Mouse (Mus musculus) frontal cortex, adult 2 months (tissue): Measurements from ENCODE around the gene Usp47. TPM values are rescaled to one million over a fixed set of nuclear protein-coding genes. Genes with fewer than 3 reads are reported as not detected.

Source experiments
- DNase-seq, 2 experiments: peaks; one replicate each; pipeline ENCODE4 v3.0.0; 2022; ENCODE audit warnings: low spot score in 1 of 2; ENCODE audit errors: extremely low spot score in 1 of 2
- polyA plus RNA-seq: library from polyadenylated mRNA; depleted of rRNA; stranded (reverse); fragments of >200 nt; gene quantifications from 2 replicates; pipeline ENCODE4 v1.2.3, GENCODE M21; 2012; rRNA removed

Usp47 gene
- 36.1 and 40.0 TPM in 2 replicates for polyA plus RNA-seq

DNA sequence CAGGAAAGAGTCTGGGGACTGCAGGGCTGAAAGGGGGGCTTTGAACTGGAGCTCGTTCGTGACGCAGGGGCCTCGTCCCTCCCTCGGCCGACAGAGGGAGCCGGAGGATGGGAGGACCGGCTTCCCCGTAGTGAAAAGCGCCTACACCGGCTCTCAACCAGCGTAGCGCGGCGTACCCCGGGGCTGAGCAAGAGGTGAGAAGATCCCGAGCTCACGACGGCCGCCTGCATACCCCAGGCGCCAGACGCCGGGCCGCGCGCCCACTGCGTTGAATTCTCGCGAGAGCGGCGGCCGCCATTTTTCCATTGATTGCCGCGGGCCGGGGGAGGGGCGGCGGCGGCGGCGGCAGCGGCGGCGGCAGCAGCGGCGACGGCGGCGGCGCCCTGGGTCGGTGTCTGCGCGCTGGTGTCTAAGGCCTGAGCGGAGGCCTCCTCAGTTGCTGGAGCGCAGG, at the start of gene Usp47:
Gene Usp47, plus strand, starts transcription at position 355 of the 451 bp plus-strand sequence.
- peak; percentile 72 to 84 for DNase-seq

DNA sequence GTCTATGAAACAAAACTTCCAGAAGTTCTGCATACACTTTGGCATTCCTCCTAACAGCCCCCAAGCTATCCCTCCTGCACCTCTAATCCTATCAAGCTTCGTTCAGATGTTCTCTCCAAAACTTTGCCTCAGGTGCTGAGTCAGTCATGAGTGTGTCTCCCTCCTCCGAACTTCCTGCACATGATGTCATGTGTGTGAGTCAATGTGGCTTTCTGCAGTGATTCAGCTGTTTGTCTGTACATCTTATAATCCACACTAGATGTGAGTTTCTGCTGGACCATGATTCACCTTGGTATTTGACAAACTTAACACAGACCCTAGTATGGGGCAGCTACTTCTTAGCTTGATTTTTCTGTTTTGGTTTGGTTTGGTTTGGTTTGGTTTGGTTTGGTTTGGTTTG, 46.9 kb upstream of the Usp47 start:
- DNase-seq: no peak

- no peak for DNase-seq
These were observed 45.4 kb upstream of the Usp47 start for GRCm38 (mm10) chr7:111977871-111978270.

DNA sequence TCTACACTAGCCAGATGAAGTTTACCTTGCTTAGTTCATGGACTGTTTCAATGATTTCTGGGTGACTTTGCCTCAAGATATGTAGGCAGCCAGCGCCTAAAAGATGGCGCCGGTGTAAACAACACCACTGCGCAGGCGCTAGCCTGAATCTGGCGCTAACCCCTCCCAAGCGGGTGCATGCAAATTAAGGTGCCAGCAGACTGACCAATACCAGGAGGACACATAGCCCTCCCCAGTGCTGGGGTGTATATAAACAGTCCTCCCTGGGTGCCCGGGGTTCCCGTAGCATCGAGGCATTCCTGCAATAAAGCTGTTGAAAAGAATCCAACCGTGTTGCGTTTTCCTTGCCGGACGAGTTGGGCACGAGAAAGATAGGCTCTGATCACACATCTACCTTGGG, 41.0 kb upstream of the Usp47 start:
- no peak for DNase-seq

- DNase-seq: no peak
These were observed 38.8 kb upstream of the Usp47 start for GRCm38 (mm10) chr7:111984530-111984929.

- DNase-seq: no peak
These were observed 38.0 kb upstream of the Usp47 start for GRCm38 (mm10) chr7:111985266-111985665.

DNA sequence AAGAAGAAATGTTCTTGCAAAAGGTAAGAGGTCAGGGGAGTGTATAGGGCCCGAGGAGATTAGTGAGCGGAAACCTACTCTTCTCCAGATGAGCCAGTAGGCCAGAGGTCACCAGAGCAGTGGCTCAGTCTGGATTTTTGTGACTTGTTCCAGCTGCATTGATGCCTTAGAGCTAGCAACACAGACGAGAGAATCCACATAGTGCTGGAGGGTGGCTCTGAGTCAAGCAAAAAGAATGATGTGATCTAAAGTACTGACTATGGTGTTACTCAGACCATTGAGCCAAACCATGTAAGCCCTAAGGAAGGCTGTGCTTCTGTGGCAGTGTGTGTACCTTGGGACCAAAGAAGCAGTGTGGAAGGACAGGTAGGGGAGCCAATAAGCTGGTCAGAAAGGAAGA, 36.4 kb upstream of the Usp47 start:
- DNase-seq: no peak

GRCm38 (mm10) chr7:111997441-111997840, 25.9 kb upstream of the Usp47 start:
- no peak for DNase-seq

DNA sequence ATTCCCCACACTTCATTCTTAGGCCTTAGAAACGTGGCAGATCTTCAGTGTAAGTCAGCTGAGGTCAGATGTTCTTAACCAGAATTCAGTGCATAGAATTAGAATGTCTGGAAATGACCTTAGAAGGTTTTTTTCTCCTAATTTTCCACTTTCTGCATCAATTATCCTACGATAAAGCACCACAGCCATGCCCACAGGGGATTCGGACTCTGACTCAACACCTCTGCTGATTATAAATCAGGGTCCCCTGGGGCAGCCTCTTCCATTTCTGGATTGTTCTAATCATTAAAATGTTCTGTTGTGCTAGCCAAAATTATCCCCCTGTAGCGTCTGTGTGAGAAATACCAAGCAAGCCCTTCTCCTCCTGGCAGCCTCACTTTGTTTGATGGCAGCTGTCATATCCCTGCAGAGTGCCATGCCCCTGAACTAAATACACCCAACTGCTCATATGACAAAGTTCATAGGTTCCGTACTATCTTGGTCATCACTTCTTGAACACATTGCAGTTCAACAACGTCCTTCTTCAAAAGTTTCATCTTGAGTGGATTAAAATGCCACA, 24.8 kb upstream of the Usp47 start:
- DNase-seq: no peak

DNA sequence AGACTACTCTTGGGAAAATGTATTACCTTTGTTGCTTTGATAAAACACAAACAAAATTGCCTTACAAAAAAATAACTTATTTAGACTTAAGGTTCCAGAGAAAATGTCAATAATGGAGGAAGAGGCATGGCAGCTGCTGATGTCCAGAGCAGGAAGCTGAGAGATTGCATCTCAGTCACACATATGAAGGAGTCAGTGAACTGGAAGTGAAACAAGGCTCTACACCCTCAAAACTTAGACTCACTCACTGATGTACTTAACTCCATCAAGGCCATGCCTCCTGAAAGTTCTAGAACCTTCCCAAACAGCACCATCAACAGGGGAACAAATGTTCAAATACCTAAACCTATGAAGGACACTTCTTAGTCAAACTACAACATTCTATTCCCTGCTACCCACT, 23.9 kb upstream of the Usp47 start:
- DNase-seq: no peak

DNA sequence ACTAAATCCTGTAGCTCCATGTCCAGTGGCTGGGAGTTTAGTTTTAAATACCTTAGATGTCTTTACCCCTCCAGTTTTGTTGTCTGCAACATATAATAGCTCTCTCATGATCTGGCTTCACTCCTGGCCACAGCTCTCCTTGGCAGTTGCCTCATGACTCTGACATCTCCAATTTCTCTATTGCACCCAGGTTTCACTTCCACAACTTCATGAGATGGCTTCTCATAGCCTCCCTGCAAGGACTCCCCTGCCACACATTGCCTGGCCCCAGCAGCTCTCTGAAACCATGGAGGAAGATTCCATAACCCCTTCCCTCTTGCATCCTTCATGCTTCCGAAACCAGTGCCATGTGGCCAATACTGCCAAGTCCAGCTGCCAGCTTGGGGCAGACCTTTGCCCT, 23.1 kb upstream of the Usp47 start:
- DNase-seq: no peak

- no peak for DNase-seq
These were observed 12.8 kb upstream of the Usp47 start for GRCm38 (mm10) chr7:112010511-112010910.

GRCm38 (mm10) chr7:112010976-112011375, 12.3 kb upstream of the Usp47 start:
- no peak for DNase-seq

- peak in 1 of 2 experiments; percentile 23 for DNase-seq
These were observed 11.2 kb upstream of the Usp47 start for GRCm38 (mm10) chr7:112012102-112012501.

DNA sequence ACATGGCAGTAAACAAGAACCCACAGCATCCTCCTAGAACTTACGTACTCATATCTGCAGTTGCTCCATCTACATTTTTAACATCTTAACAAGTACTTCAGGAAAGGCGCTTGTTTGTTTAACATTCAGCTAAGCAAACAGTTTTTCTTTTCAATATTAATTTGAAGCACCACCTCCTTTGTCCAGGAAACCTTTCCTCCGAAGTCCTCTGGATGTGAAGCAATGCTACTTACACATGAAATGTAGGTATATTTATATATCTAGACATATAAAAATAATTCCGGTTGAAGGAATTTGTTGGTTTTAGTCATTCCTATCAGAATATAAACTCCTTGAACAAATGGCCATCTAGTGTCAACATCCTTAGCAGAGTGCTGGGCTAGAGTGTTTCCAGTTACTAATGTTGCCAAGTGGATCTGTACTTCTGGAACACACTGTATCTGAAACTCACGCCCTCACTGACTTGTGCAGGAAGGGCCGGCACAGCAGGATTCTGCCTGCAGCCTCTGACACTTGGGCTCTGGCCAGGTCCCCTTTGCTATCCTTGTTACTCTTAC, 10.6 kb upstream of the Usp47 start:
- DNase-seq: no peak

GRCm38 (mm10) chr7:112014148-112014547, 9.2 kb upstream of the Usp47 start:
- DNase-seq: no peak

DNA sequence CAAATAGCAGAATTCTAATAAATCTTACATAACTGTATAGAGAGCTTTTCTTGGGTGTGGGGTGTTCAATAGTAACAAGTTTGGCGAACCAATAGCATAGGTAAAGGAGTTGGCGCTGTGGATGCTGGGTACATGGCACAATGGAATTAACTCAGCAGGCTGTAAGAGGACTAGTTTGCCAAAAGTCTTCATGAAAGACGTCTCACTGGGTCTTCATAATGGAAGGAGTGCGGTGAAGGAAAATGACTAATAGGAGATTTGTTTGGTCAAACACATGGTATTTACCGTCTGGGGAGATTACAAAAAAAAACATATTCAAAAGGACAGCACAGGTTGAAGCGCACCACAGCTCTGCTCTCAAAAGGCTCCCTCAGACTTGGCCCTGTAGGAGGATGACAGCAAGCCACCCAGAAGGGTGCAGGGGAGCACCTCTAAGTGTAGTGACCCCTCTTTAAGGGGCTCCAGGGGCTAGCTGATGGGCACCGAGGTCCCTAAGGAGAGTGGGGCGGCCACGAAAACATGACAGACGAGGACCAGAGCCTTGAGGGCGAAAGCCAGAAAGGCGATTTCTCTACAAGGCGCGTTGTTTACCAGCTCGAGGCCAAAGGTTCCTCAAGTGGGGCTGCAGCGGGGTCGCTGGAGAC, 676 bp upstream of the Usp47 start:
- peak; percentile 9 to 20 for DNase-seq

DNA sequence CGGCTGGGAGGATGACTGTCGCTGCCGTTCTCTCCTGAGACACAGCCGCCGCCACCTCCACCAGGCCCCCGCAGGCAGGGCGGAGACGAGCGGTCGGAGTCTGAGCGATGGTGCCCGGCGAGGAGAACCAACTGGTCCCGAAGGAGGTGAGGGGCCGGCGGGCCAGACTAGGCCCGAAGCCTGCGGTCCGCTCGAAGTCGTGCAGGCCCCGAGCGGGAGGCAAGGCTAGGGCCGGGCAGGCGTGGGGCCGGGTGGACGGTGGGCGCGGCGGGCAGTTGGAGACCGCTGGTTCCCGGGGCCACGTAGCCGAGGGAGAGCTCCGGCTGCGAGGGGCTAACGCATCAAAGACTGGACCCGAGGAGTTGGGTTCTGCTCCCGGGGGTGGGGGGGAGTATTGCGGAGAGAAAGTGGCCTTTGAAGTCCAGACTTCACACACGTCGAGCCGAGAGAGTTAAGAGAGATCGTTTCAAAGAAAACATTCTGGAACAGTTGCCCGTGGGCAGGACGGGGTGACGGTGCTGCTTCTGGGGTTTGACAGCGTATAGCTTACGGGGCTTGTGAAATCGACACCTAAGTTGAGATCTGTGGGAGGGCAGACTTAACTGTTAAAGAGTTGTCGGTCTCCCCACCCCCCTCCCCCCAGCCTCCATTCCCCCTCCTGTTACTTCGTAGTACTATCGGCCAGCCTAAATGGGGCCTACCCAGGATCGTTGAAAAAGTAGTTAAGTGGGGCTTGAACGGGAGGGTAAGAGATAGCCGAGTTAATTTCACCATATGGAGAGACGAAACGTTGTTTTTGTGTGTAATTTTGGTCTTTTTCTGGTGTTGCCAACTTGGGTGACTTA, 519 bp downstream of the Usp47 start:
- DNase-seq: peak in 1 of 2 experiments; percentile 38

DNA sequence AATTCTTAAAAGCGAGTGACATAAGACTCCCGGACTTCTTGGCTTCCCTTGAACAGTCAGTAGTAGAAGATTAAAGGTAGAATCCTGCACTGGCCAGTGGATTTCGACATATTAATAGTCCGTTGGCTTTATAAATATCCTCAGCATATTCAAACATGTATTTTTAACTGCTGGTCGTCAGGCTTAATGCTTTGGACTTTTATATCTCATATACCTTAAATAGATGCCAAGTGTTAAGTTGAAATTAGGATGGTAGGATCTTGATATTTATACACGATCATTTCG, 1.1 kb downstream of the Usp47 start:
- DNase-seq: no peak

DNA sequence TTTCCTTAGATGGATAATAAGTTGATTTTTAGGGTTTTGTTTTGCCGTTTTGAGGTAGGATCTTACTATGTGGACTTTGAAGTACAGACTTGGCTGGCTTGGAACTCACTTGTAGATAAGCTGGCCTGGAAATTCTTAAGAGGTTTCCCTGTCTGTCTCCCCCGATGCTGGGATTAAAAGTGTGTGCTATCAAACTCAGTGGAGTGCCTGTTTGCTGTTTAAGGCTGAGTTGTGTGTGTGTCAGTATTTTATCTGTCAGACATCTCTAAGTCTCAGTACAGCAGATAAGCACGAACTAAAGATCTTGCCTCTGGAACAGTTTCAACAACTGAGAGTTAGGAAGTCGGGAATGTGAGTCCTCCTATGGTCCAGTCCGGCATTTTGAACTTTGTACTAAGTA, 1.6 kb downstream of the Usp47 start:
- no peak for DNase-seq

DNA sequence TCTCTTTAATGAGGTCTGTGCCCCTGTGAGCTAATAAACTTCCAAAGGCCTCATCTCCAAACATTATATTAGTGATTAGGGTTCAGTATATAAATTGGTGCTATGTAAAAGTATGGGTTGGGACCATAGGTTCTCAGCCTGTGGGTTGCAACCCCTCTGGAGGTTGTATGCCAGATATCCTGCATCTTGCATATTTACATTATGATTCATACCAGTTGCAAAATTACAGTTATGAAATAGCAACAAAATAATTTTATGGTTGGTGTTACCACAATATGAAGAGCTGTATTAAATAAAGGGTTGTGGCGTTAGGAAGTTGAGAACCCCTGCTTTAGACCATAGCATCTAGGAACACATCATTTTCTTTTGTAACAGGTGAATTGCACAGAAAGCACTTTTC, 7.3 kb downstream of the Usp47 start:
- DNase-seq: no peak

DNA sequence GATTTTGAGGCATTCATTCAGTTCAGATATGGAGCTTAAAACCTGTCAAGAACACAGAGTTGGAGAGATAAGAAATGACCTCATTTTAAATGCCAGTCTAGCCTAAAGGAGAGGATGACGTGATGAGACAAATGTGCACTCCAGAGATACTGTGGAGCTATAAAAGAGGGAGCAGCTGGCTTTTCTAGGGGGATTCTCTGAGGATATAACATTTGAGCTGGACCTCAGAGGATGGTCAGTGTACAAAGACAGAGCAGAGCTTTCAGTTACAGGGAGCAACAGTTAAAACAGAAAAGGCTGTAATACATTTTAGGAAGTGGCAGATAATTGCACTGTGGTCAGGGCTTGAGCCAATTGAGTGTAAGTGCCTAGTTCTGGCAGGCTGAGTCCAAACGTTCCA, 12.5 kb downstream of the Usp47 start:
- DNase-seq: no peak
